Mouse (Mus musculus) CD8-positive naive resting alpha-beta T cell, adult 2 months (primary cell): ENCODE measurements around the gene Gsta1.
"Not testable (repeated sequence)": the region's sequence is repeated elsewhere in the genome, so short reads cannot be mapped to it uniquely, and the experiment has no call there.

ENCODE experiments used
- DNase-seq, 2 experiments: peaks; one replicate each; pipeline ENCODE4 v3.0.0; 2022; ENCODE audit warnings: low read depth in 2 of 2, low spot score in 2 of 2

The Gsta1 gene

DNA sequence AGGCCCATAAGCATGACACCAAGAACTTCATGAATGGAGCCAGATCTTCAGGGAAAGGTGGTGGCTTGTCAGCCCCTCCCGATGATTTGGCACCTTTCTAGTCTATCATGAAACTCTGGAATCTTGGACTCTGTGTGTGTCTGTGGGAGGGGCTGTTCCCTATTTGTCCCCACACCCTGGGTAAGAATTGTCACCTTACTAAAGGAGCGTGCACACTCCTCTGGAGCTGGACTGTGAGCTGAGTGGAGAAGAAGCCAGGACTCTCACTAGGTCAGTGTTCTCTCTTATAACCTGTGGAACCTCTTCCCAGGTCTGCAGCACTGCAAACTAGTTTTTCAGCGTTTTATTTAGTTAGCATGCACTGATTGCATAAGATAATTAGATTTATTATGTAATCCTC lies at the start of gene Gsta1:
Gsta1 (plus strand) TSS at position 196 of the 400 bp plus-strand sequence.
- DNase-seq: not testable (repeated sequence)

DNA sequence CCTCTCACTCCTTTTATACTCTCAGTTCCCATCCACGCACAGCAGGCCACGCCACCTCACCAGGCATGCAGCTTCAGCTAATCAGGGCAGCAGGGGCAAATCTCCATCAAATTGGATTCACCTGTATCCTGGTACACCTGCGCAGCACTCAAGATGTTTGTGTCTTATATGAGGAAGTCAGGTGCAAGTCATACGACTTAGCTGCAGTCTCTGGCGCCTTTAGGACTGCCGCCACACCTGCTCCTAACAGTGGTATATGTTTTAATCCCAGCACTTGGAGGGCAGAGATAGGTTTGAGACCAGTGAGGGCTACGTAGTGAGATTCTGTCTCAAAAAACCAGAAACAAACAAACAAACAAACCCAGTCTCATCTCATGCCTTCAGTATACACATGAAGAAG lies 48.0 kb upstream of the Gsta1 start, which contains the start of gene Gsta4:
Gsta4 (plus strand) TSS at position 301 of the 400 bp plus-strand sequence.
- not testable (repeated sequence) for DNase-seq

DNA sequence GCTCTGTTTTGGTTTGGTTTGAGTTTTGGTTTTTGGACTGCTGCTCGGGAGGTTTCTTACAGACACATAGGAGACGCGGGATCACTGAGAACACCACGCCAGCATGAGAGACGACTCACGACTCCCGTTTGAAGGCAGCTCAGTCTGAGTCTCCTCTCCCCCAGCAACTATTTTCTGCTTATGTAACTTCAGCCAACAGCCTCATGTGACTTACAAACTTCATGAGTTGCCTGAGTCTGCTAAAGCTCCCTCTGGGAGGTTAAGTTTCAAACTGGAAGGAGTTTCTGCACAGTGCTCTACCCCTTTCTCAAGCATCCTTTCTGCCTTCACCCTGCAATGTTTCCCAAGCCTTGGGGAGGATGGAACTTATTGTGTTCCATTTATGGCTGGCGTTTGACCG lies 44.8 kb upstream of the Gsta1 start:
- no peak for DNase-seq

DNA sequence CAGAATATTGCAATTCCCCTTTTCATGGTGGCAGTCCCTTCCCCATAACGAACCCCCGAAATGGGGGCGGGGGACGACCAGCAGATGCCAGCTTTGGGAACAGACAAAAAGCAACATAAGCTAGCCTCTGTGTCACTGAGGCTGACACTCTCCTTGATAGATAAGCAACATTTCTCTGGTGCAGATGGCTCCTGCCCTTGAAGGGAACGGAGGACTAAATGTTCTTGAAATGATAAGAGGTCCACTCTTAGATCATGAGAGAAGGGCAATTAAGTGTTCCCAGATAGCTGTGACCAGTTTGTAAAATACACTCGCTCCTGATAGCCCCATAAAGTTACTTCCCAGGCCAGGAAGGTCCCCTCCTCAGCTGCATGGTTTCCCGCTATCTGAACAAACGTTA lies 41.5 kb upstream of the Gsta1 start:
- DNase-seq: no peak

DNA sequence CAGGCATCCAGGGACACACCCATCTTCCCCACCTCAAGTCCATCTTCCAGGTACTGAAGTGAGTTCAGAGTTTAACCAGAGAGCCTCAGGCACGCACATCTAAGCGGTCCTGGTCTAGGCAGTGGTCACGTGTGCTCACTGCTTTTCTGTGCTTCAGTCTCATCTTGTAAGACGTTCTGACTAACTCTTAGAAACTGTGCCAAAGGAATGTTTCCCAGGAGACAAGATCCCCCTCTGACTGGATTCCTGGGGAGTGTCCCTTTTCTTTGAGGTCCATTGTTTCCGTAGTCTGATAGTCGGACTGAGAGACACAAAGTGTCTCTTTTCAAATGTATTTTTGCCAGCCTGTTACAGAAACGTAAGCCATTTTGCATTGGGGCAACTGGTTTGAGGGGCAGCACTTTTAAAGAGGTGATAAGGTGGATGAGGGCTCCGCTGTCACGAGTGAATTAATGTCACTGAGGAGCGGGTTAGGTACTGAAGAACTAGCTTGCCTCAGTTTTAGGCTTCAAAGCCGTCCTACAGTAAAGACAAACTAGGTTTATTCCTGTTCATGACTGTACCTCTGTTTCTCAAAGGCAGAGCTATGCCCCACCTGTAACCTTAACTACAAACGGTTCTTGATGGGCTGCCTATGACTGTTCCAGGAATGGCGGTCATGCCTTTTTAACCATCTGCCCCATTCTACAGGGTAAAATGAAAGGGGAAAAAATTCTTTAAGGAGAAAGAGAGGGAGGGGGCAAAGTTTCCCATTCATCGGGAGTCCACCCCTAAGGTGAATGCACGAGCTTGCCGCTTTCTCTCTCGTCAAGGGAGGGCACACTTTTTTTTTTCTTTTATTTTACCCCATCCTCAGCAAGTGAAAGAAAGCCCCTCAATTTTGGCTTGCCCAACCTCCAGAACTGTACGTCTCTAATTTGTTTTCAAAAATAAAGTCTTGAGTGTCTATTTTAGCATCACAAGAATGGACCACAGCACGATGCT lies 39.5 kb upstream of the Gsta1 start:
- DNase-seq: no peak

DNA sequence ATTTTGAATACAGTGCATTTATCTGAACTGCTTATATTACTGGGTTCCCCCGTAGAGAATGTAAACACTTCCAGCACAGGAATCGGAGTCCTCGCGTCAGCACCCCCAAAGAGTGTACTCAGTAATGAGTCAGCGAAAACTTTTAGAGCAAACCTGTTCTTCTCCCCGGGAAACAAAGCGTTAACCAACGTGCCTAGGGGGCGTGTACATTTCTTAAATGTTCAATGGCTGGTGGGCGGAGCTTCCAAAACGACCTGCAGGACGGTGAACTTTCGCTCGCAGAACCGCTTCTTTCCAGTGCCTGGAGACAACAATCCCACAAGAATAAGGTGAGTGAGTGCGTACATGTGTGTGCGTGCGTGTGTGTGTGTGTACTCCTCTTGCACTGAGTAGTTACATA lies 38.7 kb upstream of the Gsta1 start:
- peak; percentile 35 to 49 for DNase-seq

DNA sequence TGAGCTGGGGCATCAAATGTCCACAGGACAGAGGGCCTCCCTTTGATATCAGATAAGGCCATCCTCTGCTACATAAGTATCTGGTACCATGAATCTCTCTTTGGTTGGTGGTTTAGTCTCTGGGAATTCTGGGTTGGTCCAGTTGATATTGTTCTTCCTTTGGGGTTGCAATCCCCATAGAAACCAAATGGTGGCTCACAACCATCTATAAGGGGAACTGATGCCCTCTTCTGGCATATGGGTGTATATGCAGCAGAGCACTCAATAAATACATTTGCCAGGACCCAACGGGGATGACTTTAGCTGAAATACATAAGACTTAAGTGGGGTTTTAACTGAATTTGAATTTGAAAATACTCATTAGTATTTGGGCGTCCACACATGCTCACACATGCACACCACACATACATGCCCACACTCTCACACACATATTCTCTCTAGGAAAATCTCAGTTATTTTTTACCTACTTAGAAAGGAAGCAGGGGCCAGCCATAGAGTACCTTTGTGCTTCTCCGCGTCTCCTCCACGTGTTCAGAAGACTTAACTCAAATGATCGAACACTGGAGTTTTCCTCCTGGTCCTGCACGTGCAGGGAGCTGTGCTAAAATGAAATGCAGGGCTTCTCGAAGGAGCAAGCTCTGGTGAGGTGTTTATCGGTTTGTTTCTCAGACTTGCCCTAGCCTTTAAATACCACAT lies 36.4 kb upstream of the Gsta1 start:
- DNase-seq: peak; percentile 39 to 53

DNA sequence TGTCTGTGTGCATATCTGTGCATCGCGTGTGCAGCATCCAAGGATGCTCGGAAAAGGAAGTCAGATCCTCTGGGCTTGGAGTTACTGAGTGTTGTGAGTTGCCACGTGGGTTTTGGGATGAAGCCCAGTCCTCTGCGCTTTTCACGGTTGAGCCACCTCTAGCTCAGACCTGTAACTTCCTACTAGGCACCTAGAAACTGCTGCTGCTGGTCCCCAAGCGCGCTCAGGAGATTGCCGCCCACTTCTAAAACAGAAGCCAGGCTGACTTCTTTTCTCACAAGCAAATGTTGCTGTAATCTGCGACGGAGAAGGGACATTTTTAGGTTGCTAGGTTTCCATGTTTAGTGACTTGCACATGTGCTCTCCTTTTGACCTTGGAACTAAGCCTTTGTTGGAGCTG lies 35.4 kb upstream of the Gsta1 start:
- DNase-seq: no peak

DNA sequence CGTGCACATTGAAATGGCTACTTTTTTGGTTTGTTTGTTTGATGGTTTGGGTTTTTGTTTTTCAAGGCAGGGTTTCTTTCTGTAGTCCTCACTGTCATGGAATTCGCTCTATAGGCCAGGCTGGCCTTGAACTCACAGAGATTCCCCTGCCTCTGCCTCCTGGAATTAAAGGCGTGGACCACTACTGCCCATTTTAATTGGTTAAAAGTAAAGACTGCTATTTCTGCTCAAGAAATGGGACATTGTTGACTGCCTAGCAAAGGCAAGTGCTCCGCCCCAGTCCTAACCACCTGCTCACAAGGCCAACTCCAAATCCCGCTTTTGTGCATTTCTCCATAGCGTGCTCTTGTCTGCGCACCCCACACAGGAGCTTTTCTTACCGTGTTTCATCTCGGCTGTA lies 32.7 kb upstream of the Gsta1 start:
- no peak for DNase-seq

DNA sequence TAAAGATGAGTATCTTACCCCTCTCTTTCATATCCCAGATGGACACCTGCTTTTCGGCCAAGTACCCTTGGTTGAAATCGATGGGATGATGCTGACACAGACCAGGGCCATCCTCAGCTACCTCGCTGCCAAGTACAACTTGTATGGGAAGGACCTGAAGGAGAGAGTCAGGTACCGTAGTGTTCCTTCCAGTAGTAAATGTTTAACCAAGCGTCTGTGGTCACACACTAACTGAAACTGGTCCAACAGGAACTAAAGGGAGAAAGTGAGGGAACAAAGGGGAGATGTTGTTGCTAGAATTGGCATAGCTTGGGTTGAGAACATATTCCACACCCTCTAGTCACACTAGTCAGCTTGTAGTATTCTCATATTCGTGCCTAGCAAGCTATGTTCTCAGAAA lies 26.3 kb upstream of the Gsta1 start:
- DNase-seq: no peak

DNA sequence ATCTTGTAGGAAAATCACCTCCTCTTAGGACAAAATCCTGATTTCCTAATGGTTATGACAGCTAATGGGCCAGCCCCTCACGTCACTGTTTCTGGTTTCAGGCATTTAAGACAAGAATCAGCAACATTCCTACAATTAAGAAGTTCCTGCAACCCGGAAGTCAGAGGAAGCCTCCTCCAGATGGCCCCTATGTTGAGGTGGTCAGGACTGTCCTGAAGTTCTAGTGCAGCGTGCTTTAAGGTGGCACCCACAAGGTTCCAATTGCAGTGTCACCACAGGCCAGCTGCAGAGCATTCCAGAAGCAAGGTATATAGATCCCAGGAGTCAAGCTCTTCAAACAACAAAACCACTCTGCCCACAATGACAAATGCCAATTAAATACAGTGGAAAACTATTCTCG lies 21.5 kb upstream of the Gsta1 start:
- DNase-seq: no peak

DNA sequence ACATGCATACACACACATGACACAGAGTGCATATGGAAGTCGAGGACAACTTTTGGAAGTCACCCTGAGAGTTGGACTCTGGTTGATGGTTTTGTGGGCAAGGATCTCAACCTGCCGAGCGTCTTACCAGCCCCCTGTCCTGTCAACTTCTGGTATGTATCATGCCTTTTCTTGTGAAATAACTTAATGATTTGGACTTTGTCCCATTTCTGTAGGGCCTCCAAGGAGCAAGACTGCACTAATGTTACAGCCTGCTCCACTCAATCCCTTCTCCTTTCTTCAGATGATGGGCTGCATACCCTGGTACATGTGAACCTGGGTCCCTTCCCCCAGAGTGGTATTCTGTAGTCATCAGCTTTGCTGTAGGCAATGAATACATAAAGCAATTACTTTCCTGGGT lies 20.4 kb upstream of the Gsta1 start:
- no peak for DNase-seq

DNA sequence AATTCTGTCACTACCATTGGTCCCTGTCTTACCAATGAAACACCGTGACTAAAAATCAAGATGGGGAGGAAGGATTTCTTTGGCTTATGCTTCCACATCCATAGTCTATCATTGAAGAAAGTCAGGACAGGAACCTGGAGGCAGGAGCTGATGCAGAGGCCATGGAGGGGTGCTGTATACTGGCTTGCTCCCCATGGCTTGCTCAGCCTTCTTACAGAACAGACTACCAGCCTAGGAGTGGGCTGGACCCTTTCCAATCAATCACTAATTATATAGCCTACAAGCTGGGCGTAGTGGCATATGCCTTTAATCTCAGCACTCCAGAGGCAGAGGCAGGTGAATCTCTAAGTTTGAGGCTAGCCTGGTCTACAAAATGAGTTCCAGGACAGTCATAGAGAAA lies 19.6 kb upstream of the Gsta1 start:
- no peak for DNase-seq

DNA sequence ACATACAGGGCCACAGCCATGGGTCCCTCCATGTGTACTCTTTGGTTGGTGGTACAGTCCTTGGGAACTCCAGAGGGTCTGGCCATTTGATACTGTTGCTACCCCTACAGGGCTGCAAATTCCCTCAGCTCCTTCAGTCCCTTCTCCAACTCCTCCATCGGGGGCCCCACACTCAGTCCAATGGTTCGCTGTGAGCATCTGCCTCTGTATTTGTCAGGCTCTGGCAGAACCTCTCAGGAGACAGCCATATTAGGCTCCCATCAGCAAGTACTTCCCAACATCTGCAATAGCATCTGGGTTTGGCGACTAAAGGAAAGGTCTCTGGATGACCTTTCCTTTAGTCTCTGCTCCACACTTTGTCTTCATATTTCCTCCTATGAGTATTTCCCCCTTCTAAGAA lies 18.9 kb upstream of the Gsta1 start:
- DNase-seq: no peak

DNA sequence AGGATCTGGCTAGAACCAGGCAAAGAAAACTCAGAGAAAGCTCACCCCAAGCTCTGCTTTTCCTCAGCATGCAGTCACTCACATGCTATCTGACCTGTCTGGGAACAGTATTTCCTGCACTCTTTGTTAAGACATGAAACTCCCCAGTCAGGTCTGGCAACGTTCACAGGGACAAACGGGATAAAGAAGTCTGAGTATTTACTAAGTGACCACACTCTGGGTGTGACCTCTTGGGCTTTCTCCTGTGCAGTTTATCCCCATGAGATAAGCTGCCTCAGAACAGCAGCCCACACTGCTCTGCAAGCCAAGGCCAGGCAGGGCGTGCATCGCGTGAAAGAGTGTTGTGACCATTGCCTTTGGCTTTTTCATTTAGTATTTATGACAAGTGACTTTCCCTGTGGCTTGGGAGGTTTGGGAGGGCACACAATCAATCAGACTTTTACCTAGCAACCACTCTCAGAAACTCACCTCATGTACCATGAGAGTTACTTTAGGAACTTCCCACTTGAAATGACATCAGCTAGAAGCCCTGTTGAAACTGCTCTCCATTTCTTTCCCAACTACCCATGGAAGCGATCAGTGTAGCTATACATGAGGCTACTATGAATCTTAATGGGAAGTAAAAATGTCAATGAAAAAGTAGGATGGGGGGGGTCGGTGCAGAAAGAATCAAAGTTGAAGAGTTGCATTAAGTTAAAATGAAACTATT lies 18.0 kb upstream of the Gsta1 start:
- no peak for DNase-seq

DNA sequence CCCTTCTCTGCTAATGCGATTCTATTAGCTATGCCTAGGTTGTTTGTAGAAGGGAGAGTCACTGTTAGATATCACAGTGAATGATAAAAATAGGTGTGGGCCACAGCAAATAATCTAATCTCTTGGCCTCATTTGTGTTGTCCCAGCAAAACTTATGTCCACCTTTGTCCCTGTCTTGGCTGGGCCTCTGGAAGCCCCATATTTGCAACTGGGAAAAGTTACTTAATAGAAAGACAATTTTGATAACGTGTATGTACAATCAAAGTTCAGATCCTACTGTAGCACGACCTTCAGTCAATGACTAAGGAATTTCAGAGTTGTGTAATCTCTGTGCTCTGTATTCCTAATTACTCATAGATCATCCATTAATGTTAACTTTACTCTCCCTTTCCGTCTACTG lies 13.4 kb upstream of the Gsta1 start:
- no peak for DNase-seq

DNA sequence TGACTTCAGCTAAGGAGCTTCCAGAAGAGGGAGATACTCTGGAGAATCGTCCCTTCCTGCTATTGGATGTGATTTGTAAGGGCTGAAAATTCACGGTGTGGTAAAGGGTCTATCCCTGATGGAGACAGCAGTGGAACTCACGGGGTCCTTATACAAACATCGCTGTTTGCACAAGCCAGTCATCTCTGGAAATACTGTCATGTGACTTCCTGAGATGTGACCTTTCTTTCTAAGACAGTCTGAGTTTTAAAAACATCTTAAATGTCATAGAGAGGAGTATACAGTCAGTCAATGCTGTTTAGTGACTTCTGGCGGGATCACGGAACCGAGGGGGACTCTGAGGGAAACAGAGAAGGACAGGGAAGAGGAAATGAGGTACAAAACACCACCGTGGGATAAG lies 7.8 kb upstream of the Gsta1 start:
- no peak for DNase-seq

DNA sequence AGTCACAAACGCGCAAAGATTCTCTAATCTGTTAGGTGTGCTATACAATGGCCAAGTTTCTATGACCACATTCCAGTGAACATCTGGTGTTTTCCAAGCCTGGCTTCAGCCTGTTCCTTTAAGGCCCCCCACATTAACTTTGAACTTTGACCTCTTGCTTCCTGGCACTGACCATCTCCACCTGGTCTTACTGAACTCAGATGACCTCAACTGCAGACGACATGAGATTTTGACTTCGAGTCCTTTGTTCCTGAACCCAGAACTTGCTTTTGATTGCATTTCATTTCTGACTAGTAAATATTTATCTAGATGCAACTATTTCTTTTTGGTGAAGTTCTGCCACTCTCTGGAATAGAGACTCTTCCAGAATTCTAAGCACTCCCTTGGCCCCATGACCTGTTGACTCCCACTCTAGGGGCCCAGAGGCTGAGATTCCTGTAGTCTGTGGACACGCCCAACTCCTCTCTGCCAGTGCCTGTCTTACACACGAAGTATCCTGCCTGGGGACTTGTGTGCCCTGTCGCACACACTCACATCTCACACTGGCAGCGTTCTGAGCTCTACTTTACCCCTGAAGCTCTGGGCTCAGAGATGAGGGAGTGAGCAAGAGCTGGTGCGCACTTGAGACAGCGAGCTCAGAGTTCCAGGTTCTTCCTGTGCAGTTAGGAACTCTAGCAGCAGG lies 7.1 kb upstream of the Gsta1 start:
- DNase-seq: no peak

DNA sequence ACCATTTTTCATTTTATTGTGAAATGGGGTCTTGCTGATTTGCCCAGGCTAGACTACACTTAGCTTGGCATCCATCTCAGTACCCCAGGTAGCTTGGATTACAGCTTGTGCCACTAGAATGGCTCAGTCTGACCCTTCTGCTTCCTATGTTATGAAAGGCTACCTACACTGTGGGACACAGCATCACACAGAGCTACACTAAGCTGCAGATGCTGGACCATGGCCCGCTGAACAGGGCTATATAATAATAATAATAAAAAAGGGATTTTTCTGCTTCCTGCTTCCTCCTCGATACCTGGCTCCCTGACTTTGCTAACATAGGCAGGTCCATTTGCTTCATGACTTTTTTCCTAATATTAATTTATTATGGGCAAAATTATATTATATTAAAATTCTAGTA lies 6.0 kb upstream of the Gsta1 start:
- no peak for DNase-seq

DNA sequence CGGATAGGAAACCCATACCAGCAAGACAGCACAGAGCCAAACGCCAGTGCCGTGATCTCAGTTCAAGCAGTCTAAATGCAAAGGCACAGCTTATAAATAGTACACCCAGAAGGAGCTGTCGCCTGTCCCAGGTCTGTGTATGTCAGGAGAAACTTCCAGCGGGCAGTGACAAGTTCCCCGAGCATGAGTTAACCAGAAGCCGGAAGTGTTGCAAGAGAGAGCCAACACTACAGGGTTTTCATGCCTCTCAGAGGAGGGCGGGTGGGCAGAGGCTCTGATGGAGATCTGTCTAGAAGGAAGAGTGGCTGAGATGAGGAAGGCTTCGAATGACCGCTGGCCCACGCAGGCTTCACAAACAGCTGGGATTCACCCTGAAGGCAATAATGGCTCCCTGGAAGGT lies 5.2 kb upstream of the Gsta1 start:
- no peak for DNase-seq

DNA sequence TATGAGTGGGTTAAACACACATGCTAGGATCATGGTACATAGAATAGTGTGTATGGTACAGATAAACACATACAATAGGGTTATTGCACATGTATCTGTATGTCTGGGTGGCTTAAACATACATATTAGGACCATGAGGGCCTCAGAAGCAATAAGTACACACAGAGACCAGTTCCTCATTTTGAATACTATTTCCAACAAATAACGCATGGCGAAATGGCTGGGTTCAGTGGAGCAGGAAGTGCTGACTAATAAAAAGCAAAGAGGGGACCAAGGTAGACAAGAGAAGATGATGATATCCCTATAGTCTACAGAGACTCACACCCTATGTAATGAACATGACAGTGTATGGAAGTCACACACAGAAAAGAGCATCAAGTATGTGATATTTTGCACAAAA lies 2.3 kb upstream of the Gsta1 start:
- DNase-seq: no peak
